Mouse (Mus musculus) frontal cortex, adult 2 months (tissue): ENCODE results near the gene Gpr37l1. TPM values are rescaled to one million over a fixed set of nuclear protein-coding genes. Genes with fewer than 3 reads are reported as not detected.
"Not testable (repeated sequence)": the region's sequence is repeated elsewhere in the genome, so short reads cannot be mapped to it uniquely, and the experiment has no call there.

ENCODE experiments used
- DNase-seq, 2 experiments: peaks; one replicate each; pipeline ENCODE4 v3.0.0; 2022; ENCODE audit warnings: low spot score in 1 of 2; ENCODE audit errors: extremely low spot score in 1 of 2
- polyA plus RNA-seq: library from polyadenylated mRNA; depleted of rRNA; stranded (reverse); fragments of >200 nt; gene quantifications from 2 replicates; pipeline ENCODE4 v1.2.3, GENCODE M21; 2012; rRNA removed

The Gpr37l1 gene
- polyA plus RNA-seq, result 265 and 291 TPM in 2 replicates

- DNase-seq, result peak in 1 of 2 experiments; percentile 58
Measured at GRCm38 (mm10) chr1:135167435-135167834, at the start of gene Gpr37l1. TSS of gene Gpr37l1 (minus strand) at chr1:135167681.

GRCm38 (mm10) chr1:135213772-135214640 lies 46.5 kb upstream of the Gpr37l1 start:
- no peak for DNase-seq

- DNase-seq, result no peak
Measured at GRCm38 (mm10) chr1:135210421-135210820, 42.9 kb upstream of the Gpr37l1 start.

GRCm38 (mm10) chr1:135208716-135209115 lies 41.2 kb upstream of the Gpr37l1 start:
- no peak for DNase-seq

GRCm38 (mm10) chr1:135206586-135207339 lies 39.3 kb upstream of the Gpr37l1 start:
- DNase-seq, result no peak

GRCm38 (mm10) chr1:135205257-135205656 lies 37.8 kb upstream of the Gpr37l1 start:
- no peak for DNase-seq

GRCm38 (mm10) chr1:135204196-135205126 lies 37.0 kb upstream of the Gpr37l1 start:
- DNase-seq, result no peak

GRCm38 (mm10) chr1:135200400-135200799 lies 32.9 kb upstream of the Gpr37l1 start:
- DNase-seq, result no peak

GRCm38 (mm10) chr1:135199014-135199819 lies 31.7 kb upstream of the Gpr37l1 start:
- DNase-seq, result no peak

- DNase-seq, result no peak
Measured at GRCm38 (mm10) chr1:135198412-135198811, 30.9 kb upstream of the Gpr37l1 start.

- no peak for DNase-seq
Measured at GRCm38 (mm10) chr1:135195907-135196440, 28.5 kb upstream of the Gpr37l1 start.

- not testable (repeated sequence) for DNase-seq
Measured at GRCm38 (mm10) chr1:135194335-135194734, 26.9 kb upstream of the Gpr37l1 start.

- DNase-seq, result no peak
Measured at GRCm38 (mm10) chr1:135189186-135189585, 21.7 kb upstream of the Gpr37l1 start.

- DNase-seq, result no peak
Measured at GRCm38 (mm10) chr1:135188197-135188596, 20.7 kb upstream of the Gpr37l1 start.

- not testable (repeated sequence) for DNase-seq
Measured at GRCm38 (mm10) chr1:135187016-135187415, 19.5 kb upstream of the Gpr37l1 start.

GRCm38 (mm10) chr1:135186427-135186826 lies 18.9 kb upstream of the Gpr37l1 start:
- no peak for DNase-seq

GRCm38 (mm10) chr1:135185936-135186335 lies 18.5 kb upstream of the Gpr37l1 start:
- DNase-seq, result no peak

- no peak for DNase-seq
Measured at GRCm38 (mm10) chr1:135183941-135184570, 16.6 kb upstream of the Gpr37l1 start.

- DNase-seq, result no peak
Measured at GRCm38 (mm10) chr1:135183448-135183847, 16.0 kb upstream of the Gpr37l1 start.
